19 mouse cellular contexts compared by ENCODE assay signal in the genomic region with DNA sequence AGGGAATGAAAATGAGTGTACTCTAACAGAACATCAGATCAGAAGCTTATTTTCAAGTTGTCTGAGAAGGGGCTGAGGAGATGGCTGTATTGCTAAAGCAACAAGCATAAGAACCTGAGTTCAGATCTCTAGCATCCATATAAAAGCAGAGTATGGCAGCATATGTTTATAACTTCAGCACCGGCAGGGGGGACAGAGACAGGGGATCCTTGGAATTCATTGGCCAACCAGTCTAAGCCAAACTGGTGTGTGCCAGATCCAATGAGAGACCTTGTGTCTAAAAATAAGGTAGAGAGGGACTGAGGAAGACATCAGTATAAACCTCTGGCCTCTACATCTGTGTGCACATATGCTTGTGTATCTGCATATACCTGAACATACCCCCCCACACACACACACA.
A peak's percentile ranks its signal among the peaks of the same experiment; 100 is the strongest.
DNase-seq lines count a peak whose midpoint lies in the region; ATAC-seq lines count a peak whose summit lies in the region.
"Had no signal": no experiment of that assay in that cellular context is flagged by ENCODE, and none has a peak within 500 bp of the region (broad histone marks: within the 10 kb centered on the region; RNA-seq: fewer than 3 reads in every experiment).

No protein-coding gene starts in this region.

- DNase-seq in heart, adult 11 months: peak; percentile 45
- no peak for DNase-seq in heart, postnatal 25 days (ENCODE audit: low spot score)
- peak; percentile 42 to 46 for DNase-seq in kidney, postnatal 4 days
- no peak for DNase-seq in kidney, postnatal 25 days
- DNase-seq in embryo, embryonic 11.5 days (ENCODE audit: low read depth, low spot score): peak; percentile 11
- peak; percentile 30 for DNase-seq in neural tube, embryonic 11.5 days (ENCODE audit: low spot score)
- no peak for DNase-seq in c-Kit-positive CD71-positive TER-119-positive erythroid progenitor cells, embryonic 14.5 days (ENCODE audit: low spot score)
- DNase-seq: cerebellum, adult 8-10 months; forebrain, postnatal 0 days; gastrocnemius, postnatal 25 days; kidney, adult 8-10 months; lung, adult 18-20 months had no signal

- no peaks in the 10 kb centered on the region for H3K4me1 ChIP-seq in neural tube, embryonic 11.5 days (ENCODE audit: control insufficient read depth, insufficient read depth, low read length)
- H3K4me1 ChIP-seq: heart, embryonic 12.5 days; hindbrain, embryonic 15.5 days; neural tube, embryonic 12.5 days had no signal

- 77% methylated on average over 1 of the region's 1 CpGs for WGBS in neural tube, embryonic 11.5 days

- no peak overlapping the region for H3K27ac ChIP-seq in neural tube, embryonic 11.5 days (ENCODE audit: low read depth, low read length)
- H3K27ac ChIP-seq: hindbrain, embryonic 15.5 days; layer of hippocampus, adult 2 months; left cerebral cortex, adult 2 months; neural tube, embryonic 12.5 days had no signal

- intact Hi-C loops in heart, postnatal 25 days (cut with DNase I): no loop called here

- no peak overlapping the region for H3K9ac ChIP-seq in neural tube, embryonic 11.5 days (ENCODE audit: low read length)
- H3K9ac ChIP-seq: forebrain, postnatal 0 days; heart, embryonic 12.5 days; hindbrain, embryonic 15.5 days; neural tube, embryonic 12.5 days had no signal

- ATAC-seq in neural tube, embryonic 11.5 days (ENCODE audit: insufficient read depth, low FRiP score, low TSS enrichment): no peak
- ATAC-seq in megakaryocyte, adult 5-6 weeks (ENCODE audit: poor library complexity, severe bottlenecking): no peak
- ATAC-seq: forebrain, postnatal 0 days; midbrain, embryonic 16.5 days had no signal

- H3K4me2 ChIP-seq in neural tube, embryonic 11.5 days (ENCODE audit: low read depth): no peak overlapping the region
- H3K4me2 ChIP-seq: heart, embryonic 12.5 days; hindbrain, embryonic 15.5 days; neural tube, embryonic 12.5 days had no signal

- no peaks in the 10 kb centered on the region for H3K27me3 ChIP-seq in neural tube, embryonic 11.5 days (ENCODE audit: control insufficient read depth, insufficient read depth, low read length)
- H3K27me3 ChIP-seq: heart, embryonic 12.5 days; hindbrain, embryonic 15.5 days; neural tube, embryonic 12.5 days had no signal

- no peak overlapping the region for H3K4me3 ChIP-seq in neural tube, embryonic 11.5 days (ENCODE audit: low read depth, low read length)
- H3K4me3 ChIP-seq: heart, embryonic 12.5 days; hindbrain, embryonic 15.5 days; layer of hippocampus, adult 2 months; left cerebral cortex, adult 2 months; neural tube, embryonic 12.5 days had no signal

- no peaks in the 10 kb centered on the region for H3K9me3 ChIP-seq in neural tube, embryonic 11.5 days (ENCODE audit: control insufficient read depth, low read length)
- H3K9me3 ChIP-seq: heart, embryonic 12.5 days; hindbrain, embryonic 15.5 days; neural tube, embryonic 12.5 days had no signal

- H3K36me3 ChIP-seq in neural tube, embryonic 11.5 days (ENCODE audit: control insufficient read depth, insufficient read depth, low read length): no peaks in the 10 kb centered on the region
- H3K36me3 ChIP-seq: heart, embryonic 12.5 days; hindbrain, embryonic 15.5 days; neural tube, embryonic 12.5 days had no signal

Comparison
In these comparisons a context has a peak if more than half of its experiments do, and no peak if none do; other contexts are left out.
1. DNase-seq: peak in heart, adult 11 months (single experiment), kidney, postnatal 4 days (2 of 2), embryo, embryonic 11.5 days (single experiment) and neural tube, embryonic 11.5 days (single experiment); none in heart, postnatal 25 days (single experiment), kidney, postnatal 25 days (0 of 2) and c-Kit-positive CD71-positive TER-119-positive erythroid progenitor cells, embryonic 14.5 days (single experiment).